Mouse (Mus musculus) heart, postnatal 0 days (tissue): Measurements from ENCODE around the gene Rufy4.

Experiments
- CTCF ChIP-seq: IDR thresholded peaks from 2 replicates; pipeline ENCODE4 v1.5.1; 2016; ENCODE audit warnings: antibody characterized with exemption, control low read depth, low read depth
- EP300 ChIP-seq: IDR thresholded peaks from 2 replicates; pipeline ENCODE4 v1.6.1; 2016; ENCODE audit warnings: antibody characterized with exemption, low read depth

DNA sequence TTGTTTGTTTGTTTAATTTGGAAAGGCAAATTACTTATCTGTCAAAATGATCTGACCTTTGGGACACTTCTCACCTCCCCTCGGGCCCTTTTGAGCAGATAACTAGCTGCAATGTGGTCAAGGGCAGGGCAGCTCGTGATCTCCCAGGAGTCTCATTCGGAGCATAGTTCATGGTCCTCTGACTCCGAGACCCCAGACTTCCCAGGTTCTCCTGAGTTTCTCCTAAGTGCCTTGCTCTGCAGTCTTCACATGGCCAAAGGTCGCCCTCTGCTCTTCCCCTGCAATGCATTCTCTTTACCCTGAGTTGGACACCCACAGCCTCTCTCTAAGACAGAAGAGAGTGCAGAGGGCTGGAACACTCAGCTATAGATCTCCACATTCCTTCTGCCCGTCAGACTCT, 30.0 kb upstream of the Rufy4 start:
- TF ChIP-seq CTCF (no peak), EP300 (no peak)
